ENCODE assay signal across 9 mouse cellular contexts in the genomic region with DNA sequence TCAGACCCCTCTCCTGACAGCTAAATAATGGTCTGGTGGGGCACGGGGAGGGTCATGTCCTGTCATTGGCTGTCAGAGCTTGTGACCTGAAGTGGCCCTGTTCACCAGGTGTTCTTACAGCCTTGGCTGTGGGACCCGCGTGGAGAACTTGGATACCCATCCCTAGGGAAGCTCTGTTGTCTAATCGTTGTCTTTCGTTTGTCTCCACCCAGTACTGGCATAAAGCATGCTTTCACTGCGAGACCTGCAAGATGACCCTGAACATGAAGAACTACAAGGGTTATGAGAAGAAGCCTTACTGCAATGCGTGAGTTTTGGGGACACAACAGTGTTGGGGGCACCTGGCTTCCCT. TPM values are rescaled to one million over a fixed set of nuclear protein-coding genes. Genes with fewer than 3 reads are reported as not detected.
DNase-seq lines count a peak whose midpoint lies in the region; ATAC-seq lines count a peak whose summit lies in the region.
"Had no signal": no experiment of that assay in that cellular context is flagged by ENCODE, and none has a peak within 500 bp of the region (broad histone marks: within the 10 kb centered on the region; RNA-seq: fewer than 3 reads in every experiment).

No protein-coding gene starts in this region.

- WGBS in heart, embryonic 13.5 days = 73% methylated on average over 7 of the region's 7 CpGs
- WGBS in heart, embryonic 15.5 days = 72% methylated on average over 7 of the region's 7 CpGs
- WGBS in midbrain, embryonic 13.5 days = 54% methylated on average over 7 of the region's 7 CpGs

- peak overlapping the region; percentile 52 for H3K9ac ChIP-seq in heart, embryonic 13.5 days
- H3K9ac ChIP-seq in heart, embryonic 15.5 days = no peak overlapping the region
- H3K9ac ChIP-seq in midbrain, embryonic 13.5 days (replicated peaks) = 0 out of 2 replicates have a peak overlapping the region, but pooled peaks have one; percentile 51

- H3K27ac ChIP-seq in heart, embryonic 13.5 days (replicated peaks) = peak overlapping the region; percentile 89
- H3K27ac ChIP-seq in brown adipose tissue, adult 24 weeks (replicated peaks; ENCODE audit: low read depth, low read length) = peak overlapping the region; percentile 91
- peak overlapping the region; percentile 92; the same call in 1 of the 2 replicates for H3K27ac ChIP-seq in heart, embryonic 15.5 days
- H3K27ac ChIP-seq in midbrain, embryonic 13.5 days = peak overlapping the region; percentile 80; the same call in 1 of the 2 replicates

- intact Hi-C loops in heart, postnatal 25 days (cut with DNase I) = no loop called here
- intact Hi-C loops in left cerebral cortex, postnatal 14 days (cut with DNase I) = no loop called here

- H3K36me3 ChIP-seq in heart, embryonic 13.5 days = peaks cover 31% of the 10 kb centered on the region
- 0 out of 2 replicates have a peak, but pooled peaks cover 3% of the 10 kb centered on the region for H3K36me3 ChIP-seq in heart, embryonic 15.5 days
- H3K36me3 ChIP-seq in midbrain, embryonic 13.5 days = peaks cover 30% of the 10 kb centered on the region

- ATAC-seq in heart, embryonic 13.5 days (ENCODE audit: extremely low read depth, insufficient number of reproducible peaks, low FRiP score, low TSS enrichment) = no peak
- no peak for ATAC-seq in heart, embryonic 15.5 days (replicated peaks; ENCODE audit: insufficient number of reproducible peaks, insufficient read depth, low FRiP score, low read depth)
- ATAC-seq in midbrain, embryonic 13.5 days = no peak

- H3K9me3 ChIP-seq in heart, embryonic 13.5 days = no peaks in the 10 kb centered on the region
- H3K9me3 ChIP-seq in heart, embryonic 15.5 days (replicated peaks) = no peaks in the 10 kb centered on the region
- no peaks in the 10 kb centered on the region for H3K9me3 ChIP-seq in midbrain, embryonic 13.5 days

- H3K27me3 ChIP-seq in heart, embryonic 13.5 days (replicated peaks) = no peaks in the 10 kb centered on the region
- H3K27me3 ChIP-seq in heart, embryonic 15.5 days = no peaks in the 10 kb centered on the region
- no peaks in the 10 kb centered on the region for H3K27me3 ChIP-seq in midbrain, embryonic 13.5 days
- H3K27me3 ChIP-seq: CH12.LX had no signal

- no peak overlapping the region for H3K4me3 ChIP-seq in heart, embryonic 13.5 days
- no peak overlapping the region for H3K4me3 ChIP-seq in brown adipose tissue, adult 24 weeks (ENCODE audit: insufficient read depth, low read depth, low read length)
- no peak overlapping the region for H3K4me3 ChIP-seq in heart, embryonic 15.5 days
- H3K4me3 ChIP-seq in midbrain, embryonic 13.5 days (replicated peaks) = peak overlapping the region; percentile 20; the same call in 1 of the 2 replicates

- H3K4me2 ChIP-seq in heart, embryonic 13.5 days = peak overlapping the region; percentile 61; the same call in 1 of the 2 replicates
- H3K4me2 ChIP-seq in heart, embryonic 15.5 days = no peak overlapping the region
- H3K4me2 ChIP-seq in midbrain, embryonic 13.5 days (replicated peaks) = peak overlapping the region; percentile 49

- no peak for DNase-seq in heart, postnatal 25 days (ENCODE audit: low spot score)
- DNase-seq in gastrocnemius, postnatal 10 days = no peak
- no peak for DNase-seq in testis, postnatal 14 days (ENCODE audit: low spot score)
- DNase-seq in left cerebral cortex, postnatal 14 days (ENCODE audit: low spot score in 2 of 2) = no peak

- H3K4me1 ChIP-seq in heart, embryonic 13.5 days = peaks cover 99% of the 10 kb centered on the region
- H3K4me1 ChIP-seq in brown adipose tissue, adult 24 weeks (ENCODE audit: control insufficient read depth, insufficient read depth, insufficient read length, low read length) = peaks cover 73% of the 10 kb centered on the region
- H3K4me1 ChIP-seq in heart, embryonic 15.5 days (replicated peaks) = peaks cover 92% of the 10 kb centered on the region
- H3K4me1 ChIP-seq in midbrain, embryonic 13.5 days (replicated peaks) = peaks cover 89% of the 10 kb centered on the region

RNA-seq across cellular contexts. Expression of a gene that starts 7.8 kb away (rescaled TPM):
- polyA plus RNA-seq in heart, embryonic 13.5 days (2015; fragmentation: Nextera tagmentation; extraction: Ambion mirVana) = 45.1 and 46.0 TPM in 2 replicates
- 10 to 100 TPM; 41.3 to 46.2 TPM for total RNA-seq in heart, postnatal 25 days (2021)
- 56.3 and 58.1 TPM in 2 replicates for polyA plus RNA-seq in brown adipose tissue, adult 24 weeks (2012; ENCODE audit: insufficient read depth, insufficient read length, missing spikeins)
- polyA plus RNA-seq in heart, embryonic 15.5 days (2015; fragmentation: Nextera tagmentation; extraction: Ambion mirVana) = 40.3 and 65.5 TPM in 2 replicates
- 136 and 137 TPM in 2 replicates for polyA plus RNA-seq in midbrain, embryonic 13.5 days (2015; fragmentation: Nextera tagmentation; extraction: Ambion mirVana)
- 10 to 100 TPM; 46.3 to 68.4 TPM for total RNA-seq in gastrocnemius, postnatal 10 days (2021)
- 100 to 1,000 TPM; 189 to 204 TPM for total RNA-seq in left cerebral cortex, postnatal 14 days (2021)

RNA-seq across cellular contexts. Expression of a gene that starts 24.4 kb away (rescaled TPM):
- polyA plus RNA-seq in heart, embryonic 13.5 days (2015; fragmentation: Nextera tagmentation; extraction: Ambion mirVana) = 376 and 393 TPM in 2 replicates
- total RNA-seq in heart, postnatal 25 days (2021) = 100 to 1,000 TPM; 454 to 515 TPM
- polyA plus RNA-seq in brown adipose tissue, adult 24 weeks (2012; ENCODE audit: insufficient read depth, insufficient read length, missing spikeins) = 268 and 348 TPM in 2 replicates
- 286 and 399 TPM in 2 replicates for polyA plus RNA-seq in heart, embryonic 15.5 days (2015; fragmentation: Nextera tagmentation; extraction: Ambion mirVana)
- polyA plus RNA-seq in midbrain, embryonic 13.5 days (2015; fragmentation: Nextera tagmentation; extraction: Ambion mirVana) = 363 and 377 TPM in 2 replicates
- 100 to 1,000 TPM; 793 to 832 TPM for total RNA-seq in gastrocnemius, postnatal 10 days (2021)
- total RNA-seq in left cerebral cortex, postnatal 14 days (2021) = 100 to 1,000 TPM; 342 to 343 TPM

RNA-seq across cellular contexts. Expression of a gene that starts 30.9 kb away (rescaled TPM):
- polyA plus RNA-seq in heart, embryonic 13.5 days (2015; fragmentation: Nextera tagmentation; extraction: Ambion mirVana) = not detected in 2 replicates
- total RNA-seq in heart, postnatal 25 days (2021) = not detected
- not detected in 2 replicates for polyA plus RNA-seq in brown adipose tissue, adult 24 weeks (2012; ENCODE audit: insufficient read depth, insufficient read length, missing spikeins)
- 0.21 and 0.32 TPM in 2 replicates for polyA plus RNA-seq in heart, embryonic 15.5 days (2015; fragmentation: Nextera tagmentation; extraction: Ambion mirVana)
- polyA plus RNA-seq in midbrain, embryonic 13.5 days (2015; fragmentation: Nextera tagmentation; extraction: Ambion mirVana) = 0.81 and 1.1 TPM in 2 replicates
- total RNA-seq in gastrocnemius, postnatal 10 days (2021) = not detected
- 1 to 10 TPM in 1 of 2 experiments, not detected in 1; 1.0 TPM for total RNA-seq in left cerebral cortex, postnatal 14 days (2021)

RNA-seq across cellular contexts. Expression of a gene that starts 34.0 kb away (rescaled TPM):
- polyA plus RNA-seq in heart, embryonic 13.5 days (2015; fragmentation: Nextera tagmentation; extraction: Ambion mirVana) = 5.1 and 5.5 TPM in 2 replicates
- under 1 TPM; 0.83 to 0.87 TPM for total RNA-seq in heart, postnatal 25 days (2021)
- polyA plus RNA-seq in brown adipose tissue, adult 24 weeks (2012; ENCODE audit: insufficient read depth, insufficient read length, missing spikeins) = 0.59 and 2.0 TPM in 2 replicates
- 2.9 and 3.4 TPM in 2 replicates for polyA plus RNA-seq in heart, embryonic 15.5 days (2015; fragmentation: Nextera tagmentation; extraction: Ambion mirVana)
- 23.2 and 24.8 TPM in 2 replicates for polyA plus RNA-seq in midbrain, embryonic 13.5 days (2015; fragmentation: Nextera tagmentation; extraction: Ambion mirVana)
- 1 to 10 TPM in 1 of 2 experiments, under 1 TPM in 1; 0.95 to 1.1 TPM for total RNA-seq in gastrocnemius, postnatal 10 days (2021)
- total RNA-seq in left cerebral cortex, postnatal 14 days (2021) = 10 to 100 TPM; 48.5 to 52.8 TPM

RNA-seq across cellular contexts. Expression of a gene that starts 40.2 kb away (rescaled TPM):
- 10.2 and 10.5 TPM in 2 replicates for polyA plus RNA-seq in heart, embryonic 13.5 days (2015; fragmentation: Nextera tagmentation; extraction: Ambion mirVana)
- total RNA-seq in heart, postnatal 25 days (2021) = 1 to 10 TPM; 7.0 to 7.2 TPM
- polyA plus RNA-seq in brown adipose tissue, adult 24 weeks (2012; ENCODE audit: insufficient read depth, insufficient read length, missing spikeins) = 5.8 and 7.1 TPM in 2 replicates
- 9.5 and 10.5 TPM in 2 replicates for polyA plus RNA-seq in heart, embryonic 15.5 days (2015; fragmentation: Nextera tagmentation; extraction: Ambion mirVana)
- 19.0 and 19.6 TPM in 2 replicates for polyA plus RNA-seq in midbrain, embryonic 13.5 days (2015; fragmentation: Nextera tagmentation; extraction: Ambion mirVana)
- 1 to 10 TPM; 8.4 to 9.7 TPM for total RNA-seq in gastrocnemius, postnatal 10 days (2021)
- total RNA-seq in left cerebral cortex, postnatal 14 days (2021) = 10 to 100 TPM; 20.3 to 21.3 TPM
